Mouse (Mus musculus) liver, adult 2 months (tissue): ENCODE data around the gene Olfr1382. TPM values are rescaled to one million over a fixed set of nuclear protein-coding genes. Genes with fewer than 3 reads are reported as not detected.
"Not testable (repeated sequence)": the region's sequence is repeated elsewhere in the genome, so short reads cannot be mapped to it uniquely, and the experiment has no call there.

Experiments
- DNase-seq: peaks from one replicate; pipeline ENCODE4 v3.0.0-alpha.2; 2011; ENCODE audit warnings: low read depth, low spot score; ENCODE audit errors: extremely low read depth
- H3K27ac ChIP-seq: fragments of 200-500 bp; replicated peaks from 2 replicates; pipeline ENCODE4 v1.5.1; 2012; ENCODE audit warnings: low read depth, mild to moderate bottlenecking, control low read depth, inconsistent platforms, low read length; ENCODE audit not compliant: insufficient read depth
- H3K27me3 ChIP-seq: fragments of 200-500 bp; 2 replicates; pipeline ENCODE4 v1.6.1; 2012; ENCODE audit warnings: mild to moderate bottlenecking, moderate library complexity, low read length, inconsistent platforms; ENCODE audit not compliant: control insufficient read depth, insufficient read depth
- H3K36me3 ChIP-seq: fragments of 200-500 bp; 2 replicates; pipeline ENCODE4 v1.6.1; 2012; ENCODE audit warnings: low read length, inconsistent platforms; ENCODE audit not compliant: control insufficient read depth, insufficient read depth
- H3K4me1 ChIP-seq: fragments of 200-500 bp; 2 replicates; pipeline ENCODE4 v1.6.1; 2011; ENCODE audit warnings: low read length; ENCODE audit not compliant: control insufficient read depth, insufficient read depth
- H3K4me3 ChIP-seq: fragments of 200-500 bp; 2 replicates; pipeline ENCODE4 v1.5.1; 2011; ENCODE audit warnings: low read depth, mild to moderate bottlenecking, control low read depth, low read length, moderate library complexity; ENCODE audit not compliant: insufficient read depth
- H3K79me2 ChIP-seq: fragments of 200-500 bp; 2 replicates; pipeline ENCODE4 v1.6.1; 2012; ENCODE audit warnings: inconsistent platforms, mild to moderate bottlenecking, low read length, moderate library complexity; ENCODE audit not compliant: control insufficient read depth, insufficient read depth
- H3K9ac ChIP-seq: fragments of 200-500 bp; 2 replicates; pipeline ENCODE4 v1.6.1; 2012; ENCODE audit warnings: low read depth, mild to moderate bottlenecking, control low read depth, inconsistent platforms, low read length
- CTCF ChIP-seq: fragments of 200-500 bp; IDR thresholded peaks from 2 replicates; pipeline ENCODE4 v1.5.1; 2011; ENCODE audit warnings: low read depth, low read length, control low read depth
- POLR2A ChIP-seq: fragments of 200-500 bp; IDR thresholded peaks from 2 replicates; pipeline ENCODE4 v1.6.1; 2011; ENCODE audit warnings: low read length, control low read depth; ENCODE audit not compliant: insufficient read depth; ENCODE audit errors: extremely low read depth
- WGBS: fragments of 180-500 bp; shearing (Covaris S2); methylation state at CpG from one replicate; pipeline ENCODE4 v1.1.7; 2018; 5-methylcytosine and 5-hydroxymethylcytosine counted together
- polyA plus RNA-seq: library from polyadenylated mRNA; depleted of rRNA; stranded (reverse); fragments of >200 nt; gene quantifications from 2 replicates; pipeline ENCODE4 v1.2.3, GENCODE M21; 2012; rRNA removed
- total RNA-seq: library from RNA; depleted of rRNA; stranded (reverse); fragments of >200 nt; gene quantifications from 2 replicates; pipeline ENCODE4 v1.2.3, GENCODE M21; 2014; rRNA removed

Olfr1382 gene
- total RNA-seq = not detected in 2 replicates
- not detected in 2 replicates for polyA plus RNA-seq

- Histone ChIP-seq H3K79me2 (no peaks in the 10 kb centered on the region), H3K27me3 (no peaks in the 10 kb centered on the region), H3K9ac (no peak within 1 kb of the TSS), H3K4me1 (no peaks in the 10 kb centered on the region), H3K4me3 (no peak within 1 kb of the TSS), H3K27ac (no peak within 1 kb of the TSS), H3K36me3 (no peaks in the 10 kb centered on the region)
- 81% methylated on average over 3 of the region's 3 CpGs for WGBS
- no peak for TF ChIP-seq POLR2A
- no peak for TF ChIP-seq CTCF
- DNase-seq = no peak
Observed at GRCm38 (mm10) chr11:49527947-49528346, at the start of gene Olfr1382. TSS of gene Olfr1382 (plus strand) at chr11:49528247.

DNA sequence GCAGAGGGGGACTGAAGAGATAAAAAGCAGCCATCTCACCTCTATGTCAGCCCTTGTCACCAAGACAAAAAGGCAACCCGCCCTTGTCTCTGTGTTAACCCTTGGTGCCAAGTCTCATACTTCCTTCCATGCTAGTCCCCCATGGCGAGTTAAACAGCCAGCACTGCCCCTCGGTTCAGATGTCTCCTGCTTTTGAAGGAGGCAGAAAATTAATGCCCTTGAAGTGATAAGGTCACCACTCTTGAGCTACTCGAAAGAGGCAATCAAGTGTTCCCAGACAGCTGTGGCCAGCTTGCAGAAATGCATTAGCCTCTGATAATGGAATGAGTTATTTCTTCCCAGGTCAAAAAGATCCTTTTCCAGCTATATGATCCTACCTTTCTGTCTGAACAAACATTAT lies 42.1 kb upstream of the Olfr1382 start:
- no peaks in the 10 kb centered on the region for H3K36me3 ChIP-seq
- no peaks in the 10 kb centered on the region for H3K79me2 ChIP-seq
- no peak overlapping the region for H3K4me3 ChIP-seq
- no peak overlapping the region for H3K9ac ChIP-seq
- no peaks in the 10 kb centered on the region for H3K27me3 ChIP-seq
- H3K27ac ChIP-seq = no peak overlapping the region
- WGBS = 66% methylated on average over 4 of the region's 4 CpGs
- DNase-seq = no peak
- no peaks in the 10 kb centered on the region for H3K4me1 ChIP-seq
- TF ChIP-seq CTCF (no peak), POLR2A (no peak)

DNA sequence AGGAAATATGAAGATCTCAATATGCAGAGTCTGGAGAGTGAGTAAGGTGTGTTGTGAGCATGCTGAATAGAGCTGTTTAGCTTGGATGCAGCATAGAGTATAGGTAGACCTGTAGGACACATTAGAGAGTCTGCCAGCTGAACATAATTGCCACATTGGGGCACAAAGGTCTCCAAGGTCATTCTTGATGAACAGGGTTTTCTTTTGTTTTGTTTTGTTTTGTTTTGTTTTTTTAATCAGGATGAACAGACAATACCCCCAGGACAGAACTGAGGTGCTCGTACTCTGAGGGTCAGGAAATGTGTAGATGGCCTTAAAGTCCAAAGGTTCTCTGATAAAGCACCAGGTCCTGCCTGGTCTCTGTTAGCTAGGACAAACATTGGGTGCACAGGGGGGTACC lies 39.3 kb upstream of the Olfr1382 start, which contains the start of gene Olfr1385:
TSS of gene Olfr1385 (plus strand) at position 301 of the 400 bp plus-strand sequence.
- H3K36me3 ChIP-seq, H3K9ac ChIP-seq: not testable (repeated sequence)

DNA sequence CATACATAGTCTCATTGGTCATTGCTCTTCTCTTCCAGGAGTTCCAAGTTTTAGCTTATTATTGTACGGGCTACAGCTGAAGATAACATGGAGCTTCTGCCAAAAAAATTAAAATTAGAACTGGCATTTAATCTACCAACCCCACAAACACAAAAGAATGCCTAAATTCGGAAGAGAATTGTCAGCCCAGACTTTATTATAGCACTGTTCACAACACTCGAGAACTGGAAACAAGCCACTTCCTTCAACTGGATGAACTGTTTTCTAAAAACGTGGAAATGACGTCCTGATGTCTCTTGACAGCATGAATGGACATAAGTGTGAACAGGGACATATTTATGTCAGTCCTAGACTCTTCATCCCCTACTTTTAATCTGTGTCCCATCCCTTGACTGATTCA lies 10.0 kb upstream of the Olfr1382 start:
- no peak overlapping the region for H3K9ac ChIP-seq
- no peaks in the 10 kb centered on the region for H3K79me2 ChIP-seq
- 67% methylated on average over 5 of the region's 5 CpGs for WGBS
- no peak for DNase-seq
- no peak overlapping the region for H3K4me3 ChIP-seq
- no peak overlapping the region for H3K27ac ChIP-seq
- TF ChIP-seq POLR2A = no peak
- no peak for TF ChIP-seq CTCF
- no peaks in the 10 kb centered on the region for H3K27me3 ChIP-seq
- no peaks in the 10 kb centered on the region; the same call in 1 of the 2 replicates for H3K4me1 ChIP-seq
- no peaks in the 10 kb centered on the region for H3K36me3 ChIP-seq

More for the DNA sequence above, 39.3 kb upstream of the Olfr1382 start, which contains the start of gene Olfr1385:
- DNase-seq, H3K27ac ChIP-seq, H3K4me3 ChIP-seq, H3K79me2 ChIP-seq, H3K27me3 ChIP-seq, H3K4me1 ChIP-seq: not testable (repeated sequence)
- WGBS = 54% methylated on average over 1 of the region's 1 CpGs

DNA sequence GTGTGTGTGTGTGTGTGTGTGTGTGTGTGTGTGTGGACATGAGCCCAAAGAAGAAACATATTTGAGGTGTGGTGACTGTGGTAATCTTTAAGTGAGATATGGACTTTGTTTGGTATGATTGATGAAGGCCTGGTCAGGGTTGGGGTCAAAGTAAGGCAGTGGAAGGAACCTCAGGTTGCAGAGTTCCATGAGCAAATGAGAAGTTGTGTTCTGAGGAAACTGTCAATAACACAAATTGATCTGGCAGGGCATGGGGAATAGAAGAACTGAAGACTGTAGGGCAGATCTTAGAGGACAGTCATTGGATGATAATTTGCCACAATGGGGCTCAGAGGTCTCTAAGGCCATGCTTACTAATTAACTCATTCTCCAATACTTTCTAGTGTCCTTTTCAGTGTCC lies 8.7 kb upstream of the Olfr1382 start, which contains the start of gene Olfr1383:
TSS of gene Olfr1383 (plus strand) at position 301 of the 400 bp plus-strand sequence.
- H3K27me3 ChIP-seq = no peaks in the 10 kb centered on the region
- no peak for DNase-seq
- no peaks in the 10 kb centered on the region; the same call in 1 of the 2 replicates for H3K4me1 ChIP-seq
- no peak within 1 kb of the TSS for H3K9ac ChIP-seq
- no peaks in the 10 kb centered on the region for H3K36me3 ChIP-seq
- no peaks in the 10 kb centered on the region for H3K79me2 ChIP-seq
- TF ChIP-seq POLR2A (no peak), CTCF (no peak)
- H3K4me3 ChIP-seq = no peak within 1 kb of the TSS
- H3K27ac ChIP-seq = no peak within 1 kb of the TSS

DNA sequence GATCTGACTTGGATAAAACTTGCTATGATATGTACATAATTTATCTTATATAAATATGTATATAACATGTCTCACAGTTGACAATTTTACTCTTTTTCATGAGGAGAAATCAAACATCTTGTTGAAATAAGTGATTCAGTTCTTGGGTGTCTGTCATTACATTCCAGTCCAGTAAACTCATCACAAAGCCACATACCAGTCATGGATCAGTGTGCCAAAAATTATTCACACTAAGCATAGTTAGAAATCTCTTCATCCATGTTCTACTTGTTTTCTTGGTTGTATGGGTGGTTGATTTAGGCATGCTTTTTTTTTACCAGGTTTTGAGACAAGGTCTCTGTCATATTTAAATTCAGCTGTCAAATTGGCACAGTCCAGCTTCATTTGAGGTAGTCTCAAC lies 4.7 kb downstream of the Olfr1382 start:
- H3K9ac ChIP-seq = no peak overlapping the region
- H3K27ac ChIP-seq = no peak overlapping the region
- no peaks in the 10 kb centered on the region for H3K4me1 ChIP-seq
- H3K4me3 ChIP-seq = no peak overlapping the region
- H3K27me3 ChIP-seq = no peaks in the 10 kb centered on the region
- no peak for DNase-seq
- TF ChIP-seq POLR2A (no peak), CTCF (no peak)
- H3K79me2 ChIP-seq = no peaks in the 10 kb centered on the region
- H3K36me3 ChIP-seq = no peaks in the 10 kb centered on the region

DNA sequence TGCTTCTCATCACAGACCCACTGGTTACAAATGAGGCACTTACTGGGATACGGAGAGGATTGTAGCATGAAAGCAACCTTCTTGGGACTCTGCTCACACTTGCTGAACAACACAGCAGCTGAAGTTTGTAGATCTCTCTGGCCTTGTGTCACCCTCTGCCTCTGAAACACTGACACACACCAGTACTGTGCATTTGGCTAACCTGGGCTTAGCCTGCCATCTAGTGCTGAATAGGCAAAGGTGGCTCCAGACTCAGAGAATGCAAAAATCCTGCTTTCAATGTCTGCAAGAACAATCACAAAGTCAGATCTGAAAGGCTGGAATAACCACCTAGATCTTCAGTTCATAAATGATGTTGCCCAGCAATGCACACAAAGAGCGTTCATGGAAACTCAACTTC lies 8.6 kb downstream of the Olfr1382 start:
- H3K36me3 ChIP-seq, H3K9ac ChIP-seq, H3K4me1 ChIP-seq, H3K27ac ChIP-seq, DNase-seq, H3K27me3 ChIP-seq, H3K4me3 ChIP-seq, H3K79me2 ChIP-seq: not testable (repeated sequence)
- WGBS = 80% methylated on average over 2 of the region's 2 CpGs

DNA sequence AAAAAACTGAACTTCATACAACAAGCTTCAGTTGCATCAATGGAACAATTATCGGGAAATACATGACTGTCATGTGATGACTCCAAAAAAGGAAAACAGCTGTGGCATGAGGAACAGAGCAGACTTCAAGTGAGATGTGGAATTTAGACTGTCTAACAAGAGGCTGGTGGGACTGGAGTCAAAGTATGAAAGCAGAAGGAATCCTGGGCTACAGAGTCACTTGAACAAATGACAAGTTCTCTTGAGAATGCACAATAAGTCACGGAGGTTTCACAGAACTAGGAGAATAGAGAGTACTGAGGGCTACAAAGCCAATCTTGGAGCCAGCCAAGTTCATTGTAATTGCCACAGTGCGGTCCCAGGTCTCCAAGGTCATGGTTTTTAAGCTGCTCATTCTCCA lies 15.1 kb downstream of the Olfr1382 start, which contains the start of gene Olfr1381:
TSS of gene Olfr1381 (plus strand) at position 301 of the 400 bp plus-strand sequence.
- H3K36me3 ChIP-seq, H3K79me2 ChIP-seq, H3K27ac ChIP-seq, DNase-seq, H3K4me1 ChIP-seq, H3K27me3 ChIP-seq, H3K4me3 ChIP-seq, H3K9ac ChIP-seq: not testable (repeated sequence)
- WGBS = 81% methylated on average over 3 of the region's 3 CpGs

GRCm38 (mm10) chr11:49554033-49554432 lies 26.0 kb downstream of the Olfr1382 start:
- not testable (repeated sequence) for H3K27ac ChIP-seq, H3K9ac ChIP-seq, H3K79me2 ChIP-seq, H3K4me1 ChIP-seq, H3K36me3 ChIP-seq, DNase-seq, H3K4me3 ChIP-seq, H3K27me3 ChIP-seq
- WGBS = 73% methylated on average over 3 of the region's 3 CpGs
